ENCODE assay signal across 23 mouse cellular contexts in genomic region chr5:99390776-99391175, GRCm38 (mm10).
A peak's percentile ranks its signal among the peaks of the same experiment; 100 is the strongest.
DNase-seq lines count a peak whose midpoint lies in the region; ATAC-seq and TF ChIP-seq lines count a peak whose summit lies in the region.
"Had no signal": no experiment of that assay in that cellular context is flagged by ENCODE, and none has a peak within 500 bp of the region (broad histone marks: within the 10 kb centered on the region; RNA-seq: fewer than 3 reads in every experiment).

No protein-coding gene starts in this region.

- H3K9ac ChIP-seq in kidney, postnatal 0 days (ENCODE audit: low read depth, low read length) = no peak overlapping the region
- no peak overlapping the region for H3K9ac ChIP-seq in lung, postnatal 0 days (replicated peaks; ENCODE audit: low read depth)
- H3K9ac ChIP-seq: embryonic facial prominence, embryonic 15.5 days; hindbrain, embryonic 14.5 days; limb, embryonic 15.5 days; liver, embryonic 15.5 days; neural tube, embryonic 15.5 days; stomach, embryonic 15.5 days had no signal

- peak; percentile 35 for DNase-seq in heart, postnatal 25 days (ENCODE audit: low spot score)
- no peak for DNase-seq in heart, embryonic 10.5 days (ENCODE audit: low spot score)
- peak; percentile 40 for DNase-seq in kidney, adult 9 months
- peak; percentile 78 for DNase-seq in kidney, postnatal 0 days (ENCODE audit: low spot score)
- DNase-seq in lung, postnatal 0 days (ENCODE audit: low spot score) = no peak
- no peak for DNase-seq in adrenal gland, postnatal 36 days
- DNase-seq: adrenal gland, postnatal 10 days; cerebellum, adult 2 months; cerebellum, postnatal 25 days; heart, postnatal 36 days; left cerebral cortex, postnatal 4 days; thymus, postnatal 25 days had no signal

- H3K27ac ChIP-seq in heart, embryonic 10.5 days = no peak overlapping the region
- H3K27ac ChIP-seq in kidney, postnatal 0 days = 0 out of 2 replicates have a peak overlapping the region, but pooled peaks have one; percentile 6
- H3K27ac ChIP-seq in lung, postnatal 0 days (ENCODE audit: low read length) = no peak overlapping the region
- H3K27ac ChIP-seq: embryonic facial prominence, embryonic 15.5 days; hindbrain, embryonic 14.5 days; left cerebral cortex, adult 2 months; limb, embryonic 15.5 days; liver, embryonic 15.5 days; midbrain, embryonic 10.5 days; neural tube, embryonic 15.5 days; stomach, embryonic 15.5 days had no signal

- 57% methylated on average over 7 of the region's 7 CpGs for WGBS in heart, embryonic 10.5 days
- WGBS in kidney, postnatal 0 days = 26% methylated on average over 7 of the region's 7 CpGs
- WGBS in lung, postnatal 0 days = 70% methylated on average over 7 of the region's 7 CpGs

- no peaks in the 10 kb centered on the region for H3K9me3 ChIP-seq in heart, embryonic 10.5 days
- H3K9me3 ChIP-seq in kidney, postnatal 0 days (replicated peaks; ENCODE audit: low read length) = no peaks in the 10 kb centered on the region
- H3K9me3 ChIP-seq in lung, postnatal 0 days (ENCODE audit: low read length) = no peaks in the 10 kb centered on the region
- H3K9me3 ChIP-seq: embryonic facial prominence, embryonic 15.5 days; limb, embryonic 15.5 days; liver, embryonic 15.5 days; neural tube, embryonic 15.5 days; stomach, embryonic 15.5 days had no signal

- TF ChIP-seq EP300 in lung, postnatal 0 days (IDR thresholded peaks at IDR 0.05) = no peak

- H3K36me3 ChIP-seq in heart, embryonic 10.5 days = no peaks in the 10 kb centered on the region
- H3K36me3 ChIP-seq in kidney, postnatal 0 days (ENCODE audit: insufficient read depth, low read length) = no peaks in the 10 kb centered on the region
- H3K36me3 ChIP-seq in lung, postnatal 0 days (ENCODE audit: insufficient read depth, low read length) = no peaks in the 10 kb centered on the region
- H3K36me3 ChIP-seq: embryonic facial prominence, embryonic 15.5 days; limb, embryonic 15.5 days; liver, embryonic 15.5 days; midbrain, embryonic 10.5 days; neural tube, embryonic 15.5 days; stomach, embryonic 15.5 days had no signal

- H3K4me1 ChIP-seq in heart, embryonic 10.5 days = peaks cover 30% of the 10 kb centered on the region
- peaks cover 18% of the 10 kb centered on the region for H3K4me1 ChIP-seq in kidney, postnatal 0 days (replicated peaks; ENCODE audit: insufficient read depth, low read length)
- H3K4me1 ChIP-seq in lung, postnatal 0 days (ENCODE audit: insufficient read depth, low read depth, low read length) = peaks cover 7% of the 10 kb centered on the region; the same call in 1 of the 2 replicates
- H3K4me1 ChIP-seq: limb, embryonic 15.5 days had no signal

- H3K27me3 ChIP-seq in heart, embryonic 10.5 days (ENCODE audit: insufficient read depth, poor library complexity, severe bottlenecking) = no peaks in the 10 kb centered on the region; the same call in 1 of the 2 replicates
- no peaks in the 10 kb centered on the region for H3K27me3 ChIP-seq in kidney, postnatal 0 days (ENCODE audit: insufficient read depth, low read length)
- no peaks in the 10 kb centered on the region for H3K27me3 ChIP-seq in lung, postnatal 0 days (replicated peaks; ENCODE audit: insufficient read depth, low read length)
- H3K27me3 ChIP-seq: embryonic facial prominence, embryonic 15.5 days; limb, embryonic 15.5 days; liver, embryonic 15.5 days; stomach, embryonic 15.5 days had no signal

- no peak for TF ChIP-seq CTCF in kidney, postnatal 0 days (IDR thresholded peaks at IDR 0.05; ENCODE audit: low read depth)
- no peak for TF ChIP-seq CTCF in lung, postnatal 0 days (IDR thresholded peaks at IDR 0.05)

- no peak for ATAC-seq in kidney, postnatal 0 days (replicated peaks; ENCODE audit: low FRiP score, low read depth)
- ATAC-seq in granulocyte monocyte progenitor cell, adult 5-6 weeks (replicated peaks; ENCODE audit: poor library complexity, severe bottlenecking) = no peak
- no peak for ATAC-seq in lung, postnatal 0 days
- ATAC-seq: activated CD4-positive, CD25-positive, alpha-beta regulatory T cell, adult 4 months; inflammation-experienced regulatory T-cells, adult 6 months had no signal

- intact Hi-C loops in heart, postnatal 25 days (cut with DNase I) = no loop called here

- H3K4me3 ChIP-seq in heart, embryonic 10.5 days = no peak overlapping the region
- no peak overlapping the region for H3K4me3 ChIP-seq in kidney, postnatal 0 days (replicated peaks; ENCODE audit: low read depth, low read length)
- no peak overlapping the region for H3K4me3 ChIP-seq in lung, postnatal 0 days (ENCODE audit: low read depth, low read length)
- H3K4me3 ChIP-seq: embryonic facial prominence, embryonic 15.5 days; left cerebral cortex, adult 2 months; limb, embryonic 15.5 days; liver, embryonic 15.5 days; midbrain, embryonic 10.5 days; neural tube, embryonic 15.5 days; stomach, embryonic 15.5 days had no signal

- no peak overlapping the region for H3K4me2 ChIP-seq in kidney, postnatal 0 days (ENCODE audit: low read length)
- H3K4me2 ChIP-seq in lung, postnatal 0 days (replicated peaks; ENCODE audit: low read depth, low read length) = no peak overlapping the region
- H3K4me2 ChIP-seq: embryonic facial prominence, embryonic 15.5 days; hindbrain, embryonic 14.5 days; limb, embryonic 15.5 days; liver, embryonic 15.5 days; neural tube, embryonic 15.5 days; stomach, embryonic 15.5 days had no signal

Comparison
In these comparisons a context has a peak if more than half of its experiments do, and no peak if none do; other contexts are left out.
1. DNase-seq: peak in heart, postnatal 25 days (single experiment), kidney, adult 9 months (single experiment) and kidney, postnatal 0 days (single experiment); none in heart, embryonic 10.5 days (single experiment), lung, postnatal 0 days (single experiment) and adrenal gland, postnatal 36 days (0 of 2).